Mouse (Mus musculus): ENCODE results near the gene Gm20388.

Gene Gm20388

GRCm38 (mm10) chr8:120298601-120299532 lies 388.2 kb downstream of the Gm20388 start:
- DNase-seq: no peak

GRCm38 (mm10) chr8:120300601-120301141 lies 390.0 kb downstream of the Gm20388 start:
- peak; percentile 20 to 61 for DNase-seq

GRCm38 (mm10) chr8:120302941-120303675 lies 392.5 kb downstream of the Gm20388 start:
- no peak for DNase-seq

GRCm38 (mm10) chr8:120304097-120304496 lies 393.5 kb downstream of the Gm20388 start:
- no peak for DNase-seq

- DNase-seq: no peak
These were observed 395.3 kb downstream of the Gm20388 start for GRCm38 (mm10) chr8:120305800-120306385.

- no peak for DNase-seq
These were observed 396.5 kb downstream of the Gm20388 start for GRCm38 (mm10) chr8:120307103-120307502.

- DNase-seq: no peak
These were observed 396.9 kb downstream of the Gm20388 start for GRCm38 (mm10) chr8:120307528-120307927.

GRCm38 (mm10) chr8:120308131-120308530 lies 397.5 kb downstream of the Gm20388 start:
- no peak for DNase-seq

GRCm38 (mm10) chr8:120308553-120308952 lies 397.9 kb downstream of the Gm20388 start:
- no peak for DNase-seq

- no peak for DNase-seq
These were observed 398.7 kb downstream of the Gm20388 start for GRCm38 (mm10) chr8:120309326-120309725.

GRCm38 (mm10) chr8:120310063-120310462 lies 399.4 kb downstream of the Gm20388 start:
- DNase-seq: no peak

GRCm38 (mm10) chr8:120312452-120312851 lies 401.8 kb downstream of the Gm20388 start:
- DNase-seq: no peak

GRCm38 (mm10) chr8:120313674-120314073 lies 403.0 kb downstream of the Gm20388 start:
- no peak for DNase-seq

GRCm38 (mm10) chr8:120314932-120315331 lies 404.3 kb downstream of the Gm20388 start:
- DNase-seq: no peak

GRCm38 (mm10) chr8:120315644-120316043 lies 405.0 kb downstream of the Gm20388 start:
- no peak for DNase-seq

GRCm38 (mm10) chr8:120316707-120317106 lies 406.1 kb downstream of the Gm20388 start:
- no peak for DNase-seq

- no peak for DNase-seq
These were observed 406.6 kb downstream of the Gm20388 start for GRCm38 (mm10) chr8:120317118-120317824.

GRCm38 (mm10) chr8:120318476-120318991 lies 407.9 kb downstream of the Gm20388 start:
- DNase-seq: no peak

GRCm38 (mm10) chr8:120319449-120319848 lies 408.8 kb downstream of the Gm20388 start:
- DNase-seq: peak; percentile 56 to 73

- no peak for DNase-seq
These were observed 409.5 kb downstream of the Gm20388 start for GRCm38 (mm10) chr8:120320146-120320545.

GRCm38 (mm10) chr8:120321724-120322123 lies 411.1 kb downstream of the Gm20388 start:
- no peak for DNase-seq

GRCm38 (mm10) chr8:120322956-120323448 lies 412.4 kb downstream of the Gm20388 start:
- DNase-seq: peak; percentile 25 to 46

All from kidney, adult 8-10 months (tissue).